Mouse (Mus musculus) MEL (cell line): ENCODE measurements at regions not wholly inside any gene's neighbourhood (a gene's known extent, or its start where the extent isn't known, plus 50 kb on each side); places are given as distances from the start of the nearest gene placed in this dataset.

ENCODE experiments used
- CHD2 ChIP-seq: IDR thresholded peaks from 2 replicates; pipeline ENCODE4 v1.6.1; 2011; ENCODE audit warnings: low read length, improper control_type of control experiment
- CTCF ChIP-seq, 3 experiments: IDR thresholded peaks in 2 of 3; conservative IDR thresholded peaks in 1 of 3; 2 replicates each; pipeline ENCODE4 v1.5.1; 2011 to 2012; ENCODE audit warnings: low read length in 3 of 3, low read depth in 2 of 3, mild to moderate bottlenecking in 2 of 3, improper control_type of control experiment in 1 of 3, inconsistent platforms in 1 of 3, mixed read lengths in 1 of 3, moderate library complexity in 1 of 3; ENCODE audit not compliant: control insufficient read depth in 1 of 3, insufficient read depth in 1 of 3, poor library complexity in 1 of 3, severe bottlenecking in 1 of 3
- HCFC1 ChIP-seq: IDR thresholded peaks from 2 replicates; pipeline ENCODE4 v1.6.1; 2012; ENCODE audit warnings: low read depth, mild to moderate bottlenecking, inconsistent platforms, low read length, improper control_type of control experiment, moderate library complexity
- MAFK ChIP-seq: IDR thresholded peaks from 2 replicates; pipeline ENCODE4 v1.6.1; 2011; ENCODE audit warnings: low read depth, mild to moderate bottlenecking, low read length, improper control_type of control experiment, borderline replicate concordance
- MAX ChIP-seq: IDR thresholded peaks from 2 replicates; pipeline ENCODE4 v1.6.1; 2011; ENCODE audit warnings: low read length, improper control_type of control experiment
- NELFE ChIP-seq: IDR thresholded peaks from 2 replicates; pipeline ENCODE4 v1.6.1; 2011; ENCODE audit warnings: low read depth, low read length, improper control_type of control experiment
- POLR2A ChIP-seq, 2 experiments: IDR thresholded peaks; 2 replicates each; pipeline ENCODE4 v1.6.1; 2011 to 2012; ENCODE audit warnings: low read length in 2 of 2, mild to moderate bottlenecking in 2 of 2, control low read depth in 1 of 2, improper control_type of control experiment in 1 of 2, low read depth in 1 of 2, moderate library complexity in 1 of 2; ENCODE audit not compliant: control insufficient read depth in 1 of 2, insufficient read depth in 1 of 2, poor library complexity in 1 of 2
- SIN3A ChIP-seq: IDR thresholded peaks from 2 replicates; pipeline ENCODE4 v1.6.1; 2012; ENCODE audit warnings: low read length, improper control_type of control experiment, inconsistent platforms
- ZC3H11A ChIP-seq: IDR thresholded peaks from 2 replicates; pipeline ENCODE4 v1.6.1; 2012; ENCODE audit warnings: low read depth, mild to moderate bottlenecking, inconsistent platforms, low read length, improper control_type of control experiment

- TF ChIP-seq POLR2A (IDR thresholded peaks at IDR 0.05; ENCODE audit: control insufficient read depth in 1 of 2, insufficient read depth in 1 of 2, low read depth in 1 of 2, low read length in 2 of 2, poor library complexity in 1 of 2) = no peak
- TF ChIP-seq HCFC1 = no peak
- no peak for TF ChIP-seq SIN3A
- TF ChIP-seq CHD2 = no peak
- TF ChIP-seq CTCF (IDR thresholded peaks at IDR 0.05 in 2 of 3, conservative IDR thresholded peaks at IDR 0.05 in 1 of 3; ENCODE audit: control insufficient read depth in 1 of 3, insufficient read depth in 1 of 3, low read depth in 2 of 3, low read length in 3 of 3, poor library complexity in 1 of 3, severe bottlenecking in 1 of 3) = peak in 1 of 3 experiments; percentile 26; a peak in 2 of 6 replicates
- no peak for TF ChIP-seq MAFK
- TF ChIP-seq MAX = no peak
- TF ChIP-seq NELFE = no peak
- no peak for TF ChIP-seq ZC3H11A
Measured at GRCm38 (mm10) chr5:18916688-18917285, 310.0 kb upstream of the Magi2 start.
